Comparison of ENCODE assay signal across 9 mouse cellular contexts in the genomic region with DNA sequence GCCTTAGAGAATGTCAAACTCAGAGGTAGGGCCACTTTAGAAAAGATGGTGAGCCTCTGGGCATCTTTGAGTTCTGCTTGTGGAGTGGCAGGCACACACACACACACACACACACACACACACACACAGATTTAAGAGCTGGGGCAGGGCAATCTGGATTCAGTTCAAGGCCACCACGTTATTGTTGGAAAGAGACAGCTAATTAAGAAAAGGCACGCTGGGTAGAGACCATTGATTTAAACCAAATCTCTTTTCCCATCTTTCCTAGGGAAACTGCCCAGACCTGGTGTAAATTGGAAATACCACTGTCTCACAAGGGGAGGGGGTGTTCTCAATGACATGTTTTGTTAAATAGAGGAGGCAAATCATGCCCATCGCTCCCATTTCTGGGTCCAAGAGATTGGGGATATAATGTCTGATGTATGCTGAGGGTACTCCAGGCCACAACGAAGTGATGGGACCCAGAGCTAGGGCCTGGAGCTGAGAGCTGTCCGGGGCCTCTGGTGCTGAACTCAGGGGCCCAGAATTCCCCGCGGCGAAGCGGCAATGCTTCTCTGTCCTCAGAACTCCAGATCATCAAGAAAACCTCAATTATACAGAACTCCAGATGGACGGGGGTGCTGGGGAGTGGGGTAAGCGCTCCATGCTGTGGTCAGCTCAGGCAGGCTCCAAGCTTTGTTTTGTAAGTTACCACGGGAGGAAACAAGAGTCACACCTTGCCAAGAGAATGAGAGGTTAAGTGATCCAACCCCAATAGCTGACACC. TPM values are rescaled to one million over a fixed set of nuclear protein-coding genes. Genes with fewer than 3 reads are reported as not detected.
DNase-seq lines count a peak whose midpoint lies in the region; ATAC-seq and TF ChIP-seq lines count a peak whose summit lies in the region.
"Had no signal": no experiment of that assay in that cellular context is flagged by ENCODE, and none has a peak within 500 bp of the region (broad histone marks: within the 10 kb centered on the region; RNA-seq: fewer than 3 reads in every experiment).

No protein-coding gene starts in this region.

- H3K4me3 ChIP-seq in limb, embryonic 11.5 days (ENCODE audit: low read depth, low read length), result no peak overlapping the region
- no peak overlapping the region for H3K4me3 ChIP-seq in heart, adult 2 months
- H3K4me3 ChIP-seq: liver, embryonic 13.5 days had no signal

- no peak overlapping the region for H3K27ac ChIP-seq in limb, embryonic 11.5 days (replicated peaks; ENCODE audit: low read depth, low read length)
- no peak overlapping the region for H3K27ac ChIP-seq in heart, adult 2 months
- H3K27ac ChIP-seq: liver, embryonic 13.5 days had no signal

- TF ChIP-seq POLR2A in heart, adult 2 months (IDR thresholded peaks at IDR 0.05; ENCODE audit: insufficient read depth, low read depth, low read length), result no peak

- ATAC-seq in limb, embryonic 11.5 days (ENCODE audit: insufficient number of reproducible peaks, low FRiP score, low TSS enrichment, low read depth), result no peak

- H3K4me2 ChIP-seq in limb, embryonic 11.5 days (ENCODE audit: low read depth, severe bottlenecking), result no peak overlapping the region

- H3K79me2 ChIP-seq in heart, adult 2 months (replicated peaks; ENCODE audit: control insufficient read depth, insufficient read depth, low read length), result no peaks in the 10 kb centered on the region

- WGBS in limb, embryonic 11.5 days, result 8% methylated on average over 12 of the region's 12 CpGs
- 6% methylated on average over 12 of the region's 12 CpGs for WGBS in heart, adult 2 months

- no peak for TF ChIP-seq EP300 in heart, adult 2 months (IDR thresholded peaks at IDR 0.05; ENCODE audit: insufficient read depth, low read depth, low read length)

- DNase-seq in kidney, postnatal 4 days, result peak; percentile 74 to 77
- no peak for DNase-seq in kidney, adult 18-20 months
- DNase-seq in brain, adult 2 months (ENCODE audit: low read depth, low spot score), result peak; percentile 67
- peak; percentile 62 for DNase-seq in embryo, embryonic 11 days
- DNase-seq in limb, embryonic 11.5 days (ENCODE audit: low spot score), result peak; percentile 80
- DNase-seq in urinary bladder, adult 2 months (ENCODE audit: low spot score), result no peak
- no peak for DNase-seq in spleen, adult 18-20 months
- no peak for DNase-seq in heart, adult 2 months
- DNase-seq: liver, embryonic 13.5 days had no signal

- 0 out of 2 replicates have a peak, but pooled peaks cover 5% of the 10 kb centered on the region for H3K4me1 ChIP-seq in limb, embryonic 11.5 days (ENCODE audit: control insufficient read depth, insufficient read depth, low read length)
- H3K4me1 ChIP-seq in heart, adult 2 months (ENCODE audit: control insufficient read depth, insufficient read depth, low read length), result no peaks in the 10 kb centered on the region
- H3K4me1 ChIP-seq: liver, embryonic 13.5 days had no signal

- no peak overlapping the region for H3K9ac ChIP-seq in limb, embryonic 11.5 days (ENCODE audit: low read length)
- no peak overlapping the region for H3K9ac ChIP-seq in heart, adult 2 months (ENCODE audit: low read depth, low read length)
- H3K9ac ChIP-seq: liver, embryonic 13.5 days had no signal

- H3K27me3 ChIP-seq in limb, embryonic 11.5 days (ENCODE audit: control insufficient read depth, insufficient read depth, low read length), result peaks cover 47% of the 10 kb centered on the region
- H3K27me3 ChIP-seq in heart, adult 2 months (ENCODE audit: control insufficient read depth, insufficient read depth, low read length), result peaks cover 24% of the 10 kb centered on the region

- no peaks in the 10 kb centered on the region for H3K9me3 ChIP-seq in limb, embryonic 11.5 days (ENCODE audit: control insufficient read depth, low read length)

- TF ChIP-seq CTCF in heart, adult 2 months (IDR thresholded peaks at IDR 0.05), result no peak

- no peaks in the 10 kb centered on the region for H3K36me3 ChIP-seq in limb, embryonic 11.5 days (ENCODE audit: control insufficient read depth, insufficient read depth, low read length)
- no peaks in the 10 kb centered on the region for H3K36me3 ChIP-seq in heart, adult 2 months (ENCODE audit: control insufficient read depth, insufficient read depth, low read length)
- H3K36me3 ChIP-seq: liver, embryonic 13.5 days had no signal

- intact Hi-C loops in heart, adult 2 months (cut with DNase I), result no loop called here

RNA-seq across cellular contexts. Expression of a gene that starts 1.7 kb away (rescaled TPM):
- 0.13 and 0.21 TPM in 2 replicates for polyA plus RNA-seq in limb, embryonic 11.5 days (2014; fragmentation: Nextera tagmentation; extraction: Ambion mirVana)
- 0.23 and 0.35 TPM in 2 replicates for polyA plus RNA-seq in urinary bladder, adult 2 months (2012; rRNA removed)
- under 1 TPM; 0.08 to 0.09 TPM for total RNA-seq in heart, adult 2 months (2021)
- polyA plus RNA-seq in heart, adult 2 months (2012; rRNA removed), result 0.15 and 0.25 TPM in 2 replicates

Comparison
In these comparisons a context has a peak if more than half of its experiments do, and no peak if none do; other contexts are left out.
1. DNase-seq: peak in kidney, postnatal 4 days (2 of 2), brain, adult 2 months (single experiment), embryo, embryonic 11 days (single experiment) and limb, embryonic 11.5 days (single experiment); none in kidney, adult 18-20 months (single experiment), urinary bladder, adult 2 months (single experiment), spleen, adult 18-20 months (0 of 2) and heart, adult 2 months (0 of 2).